Mouse (Mus musculus) midbrain, embryonic 11.5 days (tissue): ENCODE results near the gene Eno3. TPM values are rescaled to one million over a fixed set of nuclear protein-coding genes. Genes with fewer than 3 reads are reported as not detected.

Experiments
- ATAC-seq: fragments of 200-750 bp; cut with Nextera tagmentation; 2 replicates; pipeline ENCODE4 v1.8.0; 2017; ENCODE audit warnings: moderate TSS enrichment, moderate library complexity; ENCODE audit not compliant: low FRiP score
- DNase-seq: peaks from one replicate; pipeline ENCODE4 v3.0.0; 2015; ENCODE audit warnings: low spot score; ENCODE audit errors: missing footprints
- H3K27ac ChIP-seq: fragments of 300-500 bp; sonication (generic); 2 replicates; pipeline ENCODE4 v1.5.1; 2014; ENCODE audit warnings: low read depth, low read length
- H3K27me3 ChIP-seq: fragments of 300-500 bp; sonication (generic); 2 replicates; pipeline ENCODE4 v1.6.1; 2014; ENCODE audit warnings: mild to moderate bottlenecking, low read length, moderate library complexity, mixed read lengths; ENCODE audit not compliant: control insufficient read depth, insufficient read depth
- H3K36me3 ChIP-seq: fragments of 300-500 bp; sonication (generic); 2 replicates; pipeline ENCODE4 v1.6.1; 2014; ENCODE audit warnings: mild to moderate bottlenecking, low read length, moderate library complexity, mixed read lengths; ENCODE audit not compliant: control insufficient read depth, insufficient read depth
- H3K4me1 ChIP-seq: fragments of 300-500 bp; sonication (generic); 2 replicates; pipeline ENCODE4 v1.6.1; 2014; ENCODE audit warnings: low read length; ENCODE audit not compliant: control insufficient read depth, insufficient read depth
- H3K4me2 ChIP-seq: fragments of 300-500 bp; sonication (generic); 2 replicates; pipeline ENCODE4 v1.6.1; 2014; ENCODE audit warnings: mild to moderate bottlenecking, moderate library complexity
- H3K4me3 ChIP-seq: fragments of 300-500 bp; sonication (generic); 2 replicates; pipeline ENCODE4 v1.5.1; 2014; ENCODE audit warnings: low read depth, low read length
- H3K9ac ChIP-seq: fragments of 300-500 bp; sonication (generic); 2 replicates; pipeline ENCODE4 v1.6.1; 2014; ENCODE audit warnings: low read length
- H3K9me3 ChIP-seq: fragments of 300-500 bp; sonication (generic); 2 replicates; pipeline ENCODE4 v1.6.1; 2016; ENCODE audit warnings: low read length; ENCODE audit not compliant: control insufficient read depth
- WGBS: fragments of 180-500 bp; shearing (Covaris S2); extraction: QIAGEN DNeasy Blood & Tissue Kit; methylation state at CpG from one replicate; pipeline ENCODE4 v1.1.7; 2014; 5-methylcytosine and 5-hydroxymethylcytosine counted together
- polyA plus RNA-seq: library from polyadenylated mRNA; unstranded; fragments of >200 nt; fragmentation: Nextera tagmentation; extraction: Ambion mirVana; gene quantifications from 2 replicates; pipeline ENCODE4 v1.2.1, GENCODE M21; 2014

Gene Eno3
- polyA plus RNA-seq, 1 experiment from 2014 or later, result 14.3 TPM

DNA sequence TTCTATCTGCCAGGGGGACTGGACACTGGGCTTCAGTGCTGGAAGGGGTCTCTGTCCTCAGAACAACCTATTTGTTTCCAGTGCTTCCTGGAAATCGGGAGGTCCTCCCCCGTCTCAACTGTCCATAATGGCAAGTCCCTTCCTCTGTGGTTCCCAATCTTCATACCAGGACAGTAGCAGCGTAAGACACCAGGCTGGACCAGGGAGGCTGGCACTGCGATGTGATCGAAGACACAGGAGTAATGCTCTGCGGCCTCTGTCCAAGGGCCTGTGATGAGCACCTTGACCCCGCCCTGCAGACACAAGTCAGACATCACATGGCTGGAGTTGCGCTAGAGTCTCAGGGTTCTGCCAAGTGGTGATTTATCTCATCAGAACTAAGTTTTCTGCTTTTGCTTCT is 22.4 kb downstream of the Eno3 start:
- WGBS, result 93% methylated on average over 8 of the region's 8 CpGs
- Histone ChIP-seq H3K4me3 (no peak overlapping the region), H3K27ac (no peak overlapping the region), H3K9ac (no peak overlapping the region), H3K4me1 (peaks cover 9% of the 10 kb centered on the region), H3K4me2 (no peak overlapping the region), H3K36me3 (peaks cover 2% of the 10 kb centered on the region; the same call in 1 of the 2 replicates), H3K9me3 (no peaks in the 10 kb centered on the region), H3K27me3 (no peaks in the 10 kb centered on the region)
- DNase-seq, result no peak
- no peak for ATAC-seq

DNA sequence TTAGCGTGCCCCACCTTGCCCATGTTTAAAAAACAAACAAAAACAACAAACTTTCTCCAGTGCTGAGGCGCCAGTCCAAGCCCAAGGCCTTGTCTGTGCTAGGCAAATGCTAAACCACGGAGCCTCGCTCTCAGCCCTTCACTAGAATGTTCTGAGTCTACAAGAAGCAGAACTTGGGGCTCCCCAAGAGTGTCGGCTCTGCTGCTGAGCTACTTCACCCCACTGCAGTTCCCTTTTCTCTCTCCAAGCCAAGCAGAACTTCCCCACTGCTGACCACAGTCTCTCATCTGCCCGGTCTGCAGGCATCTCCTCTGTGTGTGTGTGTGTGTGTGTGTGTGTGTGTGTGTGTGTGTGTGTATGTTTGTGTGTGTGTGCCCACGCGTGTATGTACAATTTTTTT is 22.9 kb downstream of the Eno3 start:
- Histone ChIP-seq H3K4me2 (no peak overlapping the region), H3K27me3 (no peaks in the 10 kb centered on the region), H3K4me1 (peaks cover 9% of the 10 kb centered on the region), H3K4me3 (no peak overlapping the region), H3K9ac (no peak overlapping the region), H3K9me3 (no peaks in the 10 kb centered on the region), H3K36me3 (peaks cover 2% of the 10 kb centered on the region; the same call in 1 of the 2 replicates), H3K27ac (no peak overlapping the region)
- 89% methylated on average over 8 of the region's 8 CpGs for WGBS
- DNase-seq (no peak), ATAC-seq (no peak)

- Histone ChIP-seq H3K4me3 (no peak overlapping the region), H3K4me2 (no peak overlapping the region; the same call in 1 of the 2 replicates), H3K36me3 (peaks cover 2% of the 10 kb centered on the region; the same call in 1 of the 2 replicates), H3K9me3 (no peaks in the 10 kb centered on the region), H3K4me1 (peaks cover 9% of the 10 kb centered on the region), H3K27ac (no peak overlapping the region), H3K9ac (no peak overlapping the region), H3K27me3 (no peaks in the 10 kb centered on the region)
- ATAC-seq, result no peak
- DNase-seq, result no peak
- WGBS, result 69% methylated on average over 12 of the region's 12 CpGs
Observed at GRCm38 (mm10) chr11:70681170-70681569, 24.2 kb downstream of the Eno3 start.

- 9% methylated on average over 11 of the region's 11 CpGs for WGBS
- no peaks in the 10 kb centered on the region for H3K9me3 ChIP-seq
- peak; percentile 90 for ATAC-seq
- peak overlapping the region; percentile 32; the same call in 1 of the 2 replicates for H3K9ac ChIP-seq
- peak overlapping the region; percentile 25; the same call in 1 of the 2 replicates for H3K4me2 ChIP-seq
- H3K27me3 ChIP-seq, result no peaks in the 10 kb centered on the region
- DNase-seq, result peak; percentile 98
- peaks cover 2% of the 10 kb centered on the region; the same call in 1 of the 2 replicates for H3K36me3 ChIP-seq
- peaks cover 14% of the 10 kb centered on the region for H3K4me1 ChIP-seq
- H3K4me3 ChIP-seq, result no peak overlapping the region
- peak overlapping the region; percentile 60 for H3K27ac ChIP-seq
Observed at GRCm38 (mm10) chr11:70681897-70682581, 25.0 kb downstream of the Eno3 start.

DNA sequence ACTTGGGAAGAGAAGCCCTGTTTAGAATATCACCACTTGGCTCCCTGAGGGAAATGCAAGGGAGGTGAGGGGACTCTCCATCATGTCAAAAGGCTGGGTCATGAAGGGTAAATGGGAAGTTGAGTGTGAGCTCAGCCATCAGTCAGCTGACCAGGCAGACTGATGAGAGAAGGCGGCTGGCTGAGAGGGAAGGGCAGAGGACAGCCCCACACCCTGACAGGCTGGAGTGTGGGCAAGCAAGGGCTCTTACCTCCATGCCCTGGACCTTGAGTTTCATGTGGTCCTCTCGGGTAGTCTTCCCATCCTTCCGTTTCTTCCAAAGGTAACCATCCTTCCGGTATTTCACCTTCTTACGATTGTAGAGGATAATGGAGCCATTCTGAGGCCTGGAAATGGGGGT is 26.6 kb downstream of the Eno3 start:
- Histone ChIP-seq H3K9ac (no peak overlapping the region), H3K4me3 (no peak overlapping the region), H3K4me1 (peaks cover 22% of the 10 kb centered on the region), H3K27me3 (no peaks in the 10 kb centered on the region), H3K27ac (no peak overlapping the region), H3K4me2 (no peak overlapping the region), H3K36me3 (peaks cover 2% of the 10 kb centered on the region; the same call in 1 of the 2 replicates), H3K9me3 (no peaks in the 10 kb centered on the region)
- 91% methylated on average over 5 of the region's 5 CpGs for WGBS
- no peak for ATAC-seq
- no peak for DNase-seq

- Histone ChIP-seq H3K27ac (peak overlapping the region; percentile 41), H3K4me1 (peaks cover 22% of the 10 kb centered on the region), H3K4me3 (peak overlapping the region; percentile 77), H3K27me3 (no peaks in the 10 kb centered on the region), H3K4me2 (peak overlapping the region; percentile 76), H3K9ac (peak overlapping the region; percentile 79), H3K9me3 (no peaks in the 10 kb centered on the region), H3K36me3 (peaks cover 2% of the 10 kb centered on the region; the same call in 1 of the 2 replicates)
- WGBS, result 6% methylated on average over 16 of the region's 16 CpGs
- peak; percentile 91 for DNase-seq
- peak; percentile 67 for ATAC-seq
Observed at GRCm38 (mm10) chr11:70686901-70687566, 30.0 kb downstream of the Eno3 start.

DNA sequence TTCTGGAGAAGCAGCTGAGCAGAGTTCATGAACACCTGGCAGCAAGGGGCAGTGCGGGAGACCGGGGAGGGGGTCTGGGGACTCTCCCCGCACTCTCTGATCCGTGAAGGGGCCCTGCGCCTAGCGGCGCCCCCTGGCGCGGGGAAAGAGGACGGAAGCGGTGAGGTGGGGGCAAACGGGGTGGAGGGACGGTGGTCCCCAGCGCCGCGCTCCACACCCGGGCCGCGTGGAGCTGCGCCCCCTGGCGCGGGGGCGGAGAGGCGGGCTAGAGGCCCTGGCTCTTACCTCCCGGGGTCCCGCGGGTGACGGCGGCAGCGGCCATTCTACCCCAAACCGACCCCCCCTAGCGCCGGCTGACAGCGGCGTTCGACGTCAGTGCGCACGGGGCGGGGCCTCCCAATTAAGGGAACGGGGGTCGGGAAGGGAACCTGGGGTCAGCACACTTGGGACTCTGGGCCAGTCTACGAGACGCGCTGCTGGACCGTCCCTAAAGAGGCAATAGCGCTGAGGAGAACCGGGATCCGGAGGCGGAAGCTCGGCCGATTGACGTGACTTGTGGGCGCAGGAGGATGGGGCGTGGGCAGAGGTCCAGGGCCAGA is 30.7 kb downstream of the Eno3 start, which contains the start of gene Camta2:
Camta2 (minus strand) TSS at position 505 of the 599 bp plus-strand sequence.
- H3K36me3 ChIP-seq, result peaks cover 2% of the 10 kb centered on the region; the same call in 1 of the 2 replicates
- peak within 1 kb of the TSS; percentile 79 for H3K9ac ChIP-seq
- H3K27ac ChIP-seq, result peak within 1 kb of the TSS; percentile 41
- no peaks in the 10 kb centered on the region for H3K9me3 ChIP-seq
- ATAC-seq (peak; percentile 92), DNase-seq (peak; percentile 99)
- no peaks in the 10 kb centered on the region for H3K27me3 ChIP-seq
- 1% methylated on average over 51 of the region's 55 CpGs for WGBS
- peaks cover 15% of the 10 kb centered on the region for H3K4me1 ChIP-seq
- H3K4me2 ChIP-seq, result peak within 1 kb of the TSS; percentile 76
- H3K4me3 ChIP-seq, result peak within 1 kb of the TSS; percentile 77

- Histone ChIP-seq H3K36me3 (peaks cover 2% of the 10 kb centered on the region; the same call in 1 of the 2 replicates), H3K9me3 (no peaks in the 10 kb centered on the region), H3K9ac (peak overlapping the region; percentile 79), H3K4me1 (peaks cover 13% of the 10 kb centered on the region), H3K4me3 (peak overlapping the region; percentile 77), H3K27me3 (no peaks in the 10 kb centered on the region), H3K27ac (peak overlapping the region; percentile 2; the same call in 1 of the 2 replicates), H3K4me2 (peak overlapping the region; percentile 76)
- no peak for DNase-seq
- no peak for ATAC-seq
- 11% methylated on average over 8 of the region's 8 CpGs for WGBS
Observed at GRCm38 (mm10) chr11:70688372-70688771, 31.4 kb downstream of the Eno3 start.
